Mouse (Mus musculus) liver, postnatal 0 days (tissue): ENCODE results near the gene Olfr325. TPM values are rescaled to one million over a fixed set of nuclear protein-coding genes. Genes with fewer than 3 reads are reported as not detected.

ENCODE experiments used
- ATAC-seq: fragments of 200-750 bp; cut with Nextera tagmentation; 2 replicates; pipeline ENCODE4 v1.8.0; 2017; ENCODE audit warnings: mild to moderate bottlenecking, moderate library complexity
- DNase-seq: peaks from one replicate; pipeline ENCODE4 v3.0.0-alpha.2; 2016
- H3K27ac ChIP-seq: fragments of 300-500 bp; sonication (generic); 2 replicates; pipeline ENCODE4 v1.5.1; 2014; ENCODE audit warnings: antibody characterized with exemption, moderate library complexity, mild to moderate bottlenecking, low read depth
- H3K27me3 ChIP-seq: fragments of 300-500 bp; sonication (generic); 2 replicates; pipeline ENCODE4 v1.6.1; 2014; ENCODE audit warnings: low read length, control low read depth, mixed read lengths; ENCODE audit not compliant: insufficient read depth
- H3K36me3 ChIP-seq: fragments of 300-500 bp; sonication (generic); replicated peaks from 2 replicates; pipeline ENCODE4 v1.6.1; 2014; ENCODE audit warnings: mild to moderate bottlenecking, control low read depth, low read length, moderate library complexity, mixed read lengths; ENCODE audit not compliant: insufficient read depth
- H3K4me1 ChIP-seq: fragments of 300-500 bp; sonication (generic); 2 replicates; pipeline ENCODE4 v1.6.1; 2014; ENCODE audit warnings: antibody characterized with exemption, mild to moderate bottlenecking, control low read depth; ENCODE audit not compliant: insufficient read depth
- H3K4me2 ChIP-seq: fragments of 300-500 bp; sonication (generic); 2 replicates; pipeline ENCODE4 v1.6.1; 2014; ENCODE audit warnings: low read depth, mild to moderate bottlenecking, low read length, moderate library complexity, mixed read lengths
- H3K4me3 ChIP-seq: fragments of 300-500 bp; sonication (generic); 2 replicates; pipeline ENCODE4 v1.5.1; 2014; ENCODE audit warnings: low read depth, low read length
- H3K9ac ChIP-seq: fragments of 300-500 bp; sonication (generic); replicated peaks from 2 replicates; pipeline ENCODE4 v1.6.1; 2014; ENCODE audit warnings: mild to moderate bottlenecking, moderate library complexity
- H3K9me3 ChIP-seq: fragments of 300-500 bp; sonication (generic); 2 replicates; pipeline ENCODE4 v1.6.1; 2016; ENCODE audit warnings: mild to moderate bottlenecking, control low read depth, low read length, mixed read lengths
- CTCF ChIP-seq: sonication (generic); IDR thresholded peaks from 2 replicates; pipeline ENCODE4 v1.5.1; 2016; ENCODE audit warnings: antibody characterized with exemption, low read depth
- EP300 ChIP-seq: IDR thresholded peaks from 2 replicates; pipeline ENCODE4 v1.6.1; 2016; ENCODE audit warnings: antibody characterized with exemption, low read depth, mild to moderate bottlenecking
- WGBS: fragments of 180-500 bp; shearing (Covaris S2); extraction: QIAGEN DNeasy Blood & Tissue Kit; methylation state at CpG from one replicate; pipeline ENCODE4 v1.1.7; 2014; ENCODE audit not compliant: insufficient replicate concordance; 5-methylcytosine and 5-hydroxymethylcytosine counted together
- polyA plus RNA-seq: library from polyadenylated mRNA; unstranded; fragments of >200 nt; fragmentation: Nextera tagmentation; extraction: Ambion mirVana; gene quantifications from 2 replicates; pipeline ENCODE4 v1.2.1, GENCODE M21; 2015

The Olfr325 gene
- polyA plus RNA-seq, 1 experiment from 2014 or later = not detected

DNA sequence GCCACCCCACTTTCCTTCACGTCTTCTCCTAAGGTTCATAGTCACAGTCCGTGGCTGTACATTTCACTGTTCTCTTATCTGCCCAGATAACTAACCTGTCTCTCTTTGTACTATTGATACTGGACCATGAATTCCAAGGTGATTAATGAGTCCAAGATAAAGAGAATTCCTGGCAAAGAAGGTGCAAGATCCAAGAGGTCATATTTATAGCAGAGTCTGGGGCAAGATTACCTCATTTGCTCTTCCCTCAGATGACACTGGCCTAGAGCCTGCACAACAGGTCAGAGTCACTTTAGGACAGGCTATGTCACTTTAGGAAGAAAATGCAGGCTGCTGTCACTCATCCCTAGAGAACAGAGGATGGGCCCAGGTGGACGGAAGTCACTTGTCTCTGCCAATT, 27.7 kb downstream of the Olfr325 start:
- ATAC-seq = peak; percentile 77

DNA sequence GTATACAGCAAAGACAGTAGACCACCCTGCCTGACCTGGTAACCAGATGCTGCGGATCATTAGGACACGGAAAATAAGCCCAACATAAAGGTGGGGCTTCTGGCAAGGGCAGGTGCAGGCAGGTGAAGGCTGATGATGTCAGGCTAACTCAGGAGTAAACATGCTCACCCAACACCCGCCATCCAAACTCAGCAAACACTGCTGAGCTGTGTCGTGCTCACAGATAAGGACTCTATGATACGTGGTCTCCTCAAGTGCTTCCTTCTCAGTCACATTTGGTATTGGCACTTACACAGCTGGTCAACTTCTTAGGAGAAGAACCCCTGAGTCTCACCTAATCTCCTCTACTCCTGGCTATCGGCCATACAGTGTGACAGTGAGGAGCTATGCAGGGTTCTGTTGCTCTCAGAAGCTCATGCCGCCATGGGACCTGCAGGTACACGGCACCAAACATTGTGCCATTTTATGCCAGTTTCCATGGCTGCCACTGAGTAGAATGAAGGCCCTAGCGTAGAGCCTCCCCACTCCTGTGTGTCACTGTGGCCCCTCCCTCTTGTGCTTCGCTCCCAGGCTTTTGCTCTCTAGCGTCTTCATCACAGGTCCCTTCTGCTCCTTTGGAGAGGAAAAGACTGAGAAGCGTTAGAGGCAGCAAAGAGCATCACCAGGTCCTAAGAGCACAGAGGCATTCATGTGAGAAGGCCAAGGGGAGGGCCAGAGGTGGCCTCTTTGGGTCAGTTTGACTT, 28.8 kb downstream of the Olfr325 start:
- TF ChIP-seq EP300 (no peak), CTCF (no peak)
- Histone ChIP-seq H3K27me3 (no peaks in the 10 kb centered on the region), H3K9me3 (no peaks in the 10 kb centered on the region), H3K4me3 (no peak overlapping the region), H3K4me2 (no peak overlapping the region), H3K9ac (no peak overlapping the region), H3K27ac (no peak overlapping the region), H3K36me3 (no peaks in the 10 kb centered on the region), H3K4me1 (peaks cover 7% of the 10 kb centered on the region; the same call in 1 of the 2 replicates)
- ATAC-seq (no peak), DNase-seq (no peak)
- WGBS = 73% methylated on average over 12 of the region's 12 CpGs

More for the DNA sequence above, 27.7 kb downstream of the Olfr325 start:
- peaks cover 7% of the 10 kb centered on the region; the same call in 1 of the 2 replicates for H3K4me1 ChIP-seq
- DNase-seq = no peak
- no peak overlapping the region for H3K9ac ChIP-seq
- no peak overlapping the region for H3K4me3 ChIP-seq
- 48% methylated on average over 3 of the region's 3 CpGs for WGBS
- no peaks in the 10 kb centered on the region for H3K27me3 ChIP-seq
- H3K9me3 ChIP-seq = no peaks in the 10 kb centered on the region
- TF ChIP-seq EP300 = no peak
- TF ChIP-seq CTCF = no peak
- H3K4me2 ChIP-seq = no peak overlapping the region
- H3K27ac ChIP-seq = 0 out of 2 replicates have a peak overlapping the region, but pooled peaks have one; percentile 11
- no peaks in the 10 kb centered on the region for H3K36me3 ChIP-seq

DNA sequence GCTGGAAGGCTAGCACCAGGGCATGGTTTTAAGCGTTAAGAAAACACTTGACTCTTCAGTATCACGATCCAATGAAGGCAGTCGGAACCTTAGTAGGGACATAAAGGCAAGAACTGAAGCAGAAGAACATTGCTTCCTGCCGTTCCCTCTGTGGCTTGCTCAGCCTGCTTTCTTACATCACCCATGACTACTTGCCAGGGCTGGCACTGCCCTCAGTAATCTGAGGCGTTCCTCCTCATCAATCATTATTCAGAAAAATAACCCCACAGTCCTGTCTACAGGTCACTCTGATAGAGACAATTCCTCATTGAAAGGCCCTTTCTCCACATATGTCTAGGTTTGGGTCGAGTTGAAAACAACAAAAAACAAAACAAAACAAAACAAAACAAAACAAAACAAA, 29.5 kb downstream of the Olfr325 start:
- H3K9me3 ChIP-seq = no peaks in the 10 kb centered on the region
- ATAC-seq (no peak), DNase-seq (no peak)
- TF ChIP-seq CTCF (no peak), EP300 (no peak)
- no peak overlapping the region for H3K9ac ChIP-seq
- 81% methylated on average over 6 of the region's 6 CpGs for WGBS
- H3K4me1 ChIP-seq = peaks cover 7% of the 10 kb centered on the region; the same call in 1 of the 2 replicates
- no peak overlapping the region for H3K4me2 ChIP-seq
- no peak overlapping the region for H3K27ac ChIP-seq
- H3K27me3 ChIP-seq = no peaks in the 10 kb centered on the region
- no peaks in the 10 kb centered on the region for H3K36me3 ChIP-seq
- H3K4me3 ChIP-seq = no peak overlapping the region

DNA sequence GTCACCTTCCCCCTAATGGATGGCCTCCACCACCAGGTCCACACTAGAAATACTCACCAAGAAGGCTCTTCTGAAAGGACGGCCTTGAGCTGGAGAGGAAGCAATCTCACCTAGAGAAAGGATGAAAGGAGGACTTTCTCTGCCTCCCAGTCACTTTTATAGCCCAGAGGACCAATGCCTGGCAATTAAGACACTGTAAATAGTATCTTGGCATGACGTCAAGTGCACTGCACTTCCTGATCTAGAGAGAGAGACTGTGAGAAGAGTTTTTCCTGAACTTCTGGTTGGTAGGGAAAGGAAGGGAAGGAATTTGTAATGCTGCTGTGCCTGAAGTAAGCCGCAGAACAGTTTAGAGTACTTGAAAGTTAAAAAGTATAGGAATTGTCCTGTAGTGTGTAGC, 35.8 kb downstream of the Olfr325 start:
- no peak for ATAC-seq
- Histone ChIP-seq H3K36me3 (no peaks in the 10 kb centered on the region), H3K4me2 (no peak overlapping the region), H3K9me3 (no peaks in the 10 kb centered on the region), H3K9ac (no peak overlapping the region), H3K4me3 (no peak overlapping the region), H3K27ac (no peak overlapping the region), H3K27me3 (no peaks in the 10 kb centered on the region), H3K4me1 (peaks cover 9% of the 10 kb centered on the region; the same call in 1 of the 2 replicates)
- TF ChIP-seq EP300 (no peak), CTCF (no peak)
- no peak for DNase-seq
- WGBS = 56% methylated on average over 3 of the region's 3 CpGs

GRCm38 (mm10) chr11:58614526-58614925, 37.0 kb downstream of the Olfr325 start:
- peaks cover 9% of the 10 kb centered on the region; the same call in 1 of the 2 replicates for H3K4me1 ChIP-seq
- DNase-seq (peak; percentile 47), ATAC-seq (no peak)
- no peak overlapping the region for H3K27ac ChIP-seq
- H3K27me3 ChIP-seq = no peaks in the 10 kb centered on the region
- no peaks in the 10 kb centered on the region for H3K9me3 ChIP-seq
- no peak overlapping the region for H3K9ac ChIP-seq
- H3K4me3 ChIP-seq = no peak overlapping the region
- 0 out of 2 replicates have a peak, but pooled peaks have one; percentile 10 for TF ChIP-seq EP300
- TF ChIP-seq CTCF = no peak
- no peaks in the 10 kb centered on the region for H3K36me3 ChIP-seq
- no peak overlapping the region for H3K4me2 ChIP-seq

DNA sequence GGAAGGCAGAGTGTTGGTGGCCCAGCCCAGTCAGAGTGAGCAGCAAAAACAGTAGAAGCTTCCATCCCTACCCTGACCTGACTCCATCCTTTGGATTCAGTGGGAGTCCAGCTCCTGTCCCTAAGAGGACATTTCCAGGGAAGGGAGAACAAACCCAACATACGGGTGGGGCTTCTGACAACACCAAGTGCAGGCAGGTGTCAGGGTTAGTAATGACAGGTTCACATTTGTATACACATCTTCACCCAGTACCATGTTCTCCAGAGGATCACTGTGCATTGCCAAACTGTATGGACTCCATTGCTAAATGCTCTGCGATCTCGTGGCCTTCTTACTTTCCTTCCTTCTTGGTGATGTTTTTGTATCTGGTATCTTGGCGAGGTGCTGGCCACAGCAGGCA, 38.4 kb downstream of the Olfr325 start, which contains the start of gene 2210407C18Rik:
TSS of gene 2210407C18Rik (minus strand) at position 101 of the 400 bp plus-strand sequence.
- no peaks in the 10 kb centered on the region for H3K9me3 ChIP-seq
- 72% methylated on average over 4 of the region's 4 CpGs for WGBS
- TF ChIP-seq EP300 (no peak), CTCF (no peak)

More for the DNA sequence above, 38.4 kb downstream of the Olfr325 start, which contains the start of gene 2210407C18Rik:
- no peak within 1 kb of the TSS for H3K9ac ChIP-seq
- H3K27me3 ChIP-seq = no peaks in the 10 kb centered on the region
- H3K36me3 ChIP-seq = no peaks in the 10 kb centered on the region
- H3K4me3 ChIP-seq = no peak within 1 kb of the TSS
- H3K4me2 ChIP-seq = no peak within 1 kb of the TSS
- H3K4me1 ChIP-seq = peaks cover 9% of the 10 kb centered on the region; the same call in 1 of the 2 replicates
- DNase-seq (no peak), ATAC-seq (no peak)
- no peak within 1 kb of the TSS for H3K27ac ChIP-seq
